Mouse (Mus musculus) hindlimb bud, embryonic 11.5 days (tissue): ENCODE data around the gene Anp32a.

ENCODE experiments used
- DNase-seq: peaks from one replicate; pipeline ENCODE4 v3.0.0-alpha.2; 2012; ENCODE audit warnings: low read depth, low spot score; ENCODE audit errors: extremely low spot score

Gene Anp32a

DNA sequence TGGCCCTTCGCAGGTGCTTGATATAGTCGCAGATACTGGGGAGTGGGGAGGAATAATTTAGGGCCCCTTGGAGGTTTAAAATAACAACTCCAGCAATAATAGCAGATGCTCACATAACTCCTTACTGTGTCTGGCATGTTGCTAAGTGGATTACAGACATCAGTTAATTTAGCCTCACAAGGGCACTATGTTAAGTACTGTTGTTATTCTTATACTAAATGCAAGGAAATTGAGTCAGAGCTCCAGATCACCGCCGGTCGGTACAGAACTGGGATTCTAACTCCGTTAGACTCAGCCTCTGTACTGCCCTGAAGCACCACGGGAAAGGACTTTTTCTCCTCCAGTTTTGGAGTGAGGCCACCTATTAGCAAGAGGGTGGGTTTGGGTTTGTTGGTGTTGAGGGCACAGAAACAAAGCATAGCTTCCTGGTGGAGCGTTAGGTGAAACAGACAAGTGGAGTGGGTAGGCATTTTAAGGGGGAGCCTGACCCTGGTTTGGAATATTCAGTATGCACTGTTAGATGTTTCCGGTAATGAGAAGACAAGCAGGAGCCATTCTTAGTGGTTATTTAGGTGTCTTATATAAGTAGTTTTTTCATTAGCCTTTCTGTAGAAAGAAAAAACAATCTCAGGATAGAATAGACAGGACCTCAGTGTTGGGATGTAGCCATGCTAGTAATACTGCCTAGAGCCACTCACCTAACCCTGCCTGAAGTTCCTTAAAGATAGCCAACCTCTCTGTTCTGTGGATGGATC is 4.7 kb downstream of the Anp32a start:
- DNase-seq = no peak

DNA sequence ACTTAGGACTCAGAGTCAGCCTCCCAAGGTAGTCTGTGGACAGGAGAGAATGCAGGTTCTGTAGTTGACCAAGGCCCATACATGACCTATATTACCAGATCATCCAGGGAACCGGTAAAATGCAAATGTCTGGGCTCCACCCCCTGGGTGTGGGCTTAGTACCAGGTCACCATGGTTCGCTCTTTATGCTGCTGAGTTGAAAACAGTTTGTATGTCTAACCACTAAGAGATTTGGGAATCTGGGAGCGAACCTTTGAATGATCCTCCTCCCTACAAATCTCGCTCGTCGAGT is 5.2 kb downstream of the Anp32a start:
- DNase-seq = no peak

DNA sequence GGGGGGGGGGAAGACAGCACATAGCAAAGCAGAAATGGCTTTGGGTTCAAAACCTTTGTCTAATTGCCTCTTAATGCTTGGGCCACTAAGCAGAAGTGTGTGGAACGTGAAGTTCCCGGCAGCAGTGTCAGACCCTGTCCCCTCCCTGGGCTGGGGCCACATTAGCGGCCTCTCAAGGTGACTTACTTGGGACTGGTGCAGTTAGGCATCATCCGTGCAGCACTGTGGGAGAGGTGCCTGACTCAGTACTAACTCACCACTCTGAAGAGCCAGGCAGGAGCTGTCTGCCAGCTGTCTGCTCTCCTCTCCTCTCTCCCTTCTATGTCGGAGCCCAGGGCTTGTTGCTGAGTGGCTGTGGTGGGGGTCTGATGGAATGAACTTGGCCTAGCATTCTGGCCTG is 6.1 kb downstream of the Anp32a start:
- no peak for DNase-seq

DNA sequence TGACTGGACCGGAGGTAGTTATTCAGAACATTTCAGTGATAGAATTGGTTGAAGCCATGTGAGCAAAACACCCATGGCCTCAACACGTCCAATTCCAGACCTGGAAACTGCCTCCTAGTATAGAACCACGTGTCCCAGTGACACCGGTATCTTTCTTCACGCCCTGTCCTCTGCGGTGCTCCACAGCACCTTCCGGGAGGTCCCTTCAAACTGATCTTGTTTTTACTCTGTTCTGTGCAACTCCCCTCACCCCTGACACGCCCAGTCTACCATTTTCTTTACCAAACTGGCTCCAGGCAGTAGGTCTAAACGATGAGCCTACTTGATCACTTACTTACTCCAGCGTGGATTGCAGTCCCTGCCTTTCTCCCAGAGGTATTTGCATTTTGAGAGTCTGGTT is 7.0 kb downstream of the Anp32a start:
- no peak for DNase-seq

- no peak for DNase-seq
Measured at GRCm38 (mm10) chr9:62348467-62348985, 7.4 kb downstream of the Anp32a start.

GRCm38 (mm10) chr9:62349250-62349649 is 8.2 kb downstream of the Anp32a start:
- DNase-seq = no peak

DNA sequence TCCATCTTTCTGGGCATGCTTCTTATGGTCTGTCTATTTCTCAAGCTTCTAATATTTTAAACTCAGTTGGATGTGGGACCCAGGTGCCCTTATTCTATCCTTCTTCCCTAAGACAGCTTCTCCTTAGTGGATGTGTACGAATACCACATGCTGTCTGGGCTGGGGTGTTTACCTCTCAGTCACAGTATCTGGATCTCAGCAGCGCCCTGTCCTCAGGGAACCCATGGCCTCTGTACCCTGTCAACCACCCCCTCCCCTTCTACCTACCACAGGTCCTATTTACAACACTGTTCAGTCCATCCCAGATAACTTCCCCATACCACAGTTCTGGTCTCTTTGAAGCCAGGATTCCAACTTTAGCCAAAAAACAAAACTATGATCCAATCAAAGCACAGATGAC is 9.6 kb downstream of the Anp32a start:
- no peak for DNase-seq

GRCm38 (mm10) chr9:62351200-62351599 is 10.1 kb downstream of the Anp32a start:
- no peak for DNase-seq

DNA sequence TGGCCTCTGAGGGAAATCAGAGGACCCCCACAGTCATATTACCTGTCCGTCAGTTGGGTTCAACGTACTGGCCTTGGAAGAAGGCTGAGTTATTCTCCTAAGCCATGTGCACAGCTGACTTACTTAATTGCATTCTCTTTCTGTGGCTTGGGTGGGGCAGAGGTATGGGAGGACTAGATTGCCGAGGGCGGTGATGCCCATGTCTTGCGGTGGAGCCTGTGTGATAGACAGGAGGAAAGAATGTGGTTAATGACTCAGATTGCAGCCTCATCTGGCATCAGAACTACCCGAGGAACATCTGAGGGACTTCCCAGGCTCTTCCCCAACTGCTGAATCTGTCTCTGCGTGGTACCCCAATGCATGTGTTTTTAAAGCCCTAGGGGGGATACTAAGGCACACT is 12.7 kb downstream of the Anp32a start:
- DNase-seq = no peak

GRCm38 (mm10) chr9:62354838-62355719 is 14.0 kb downstream of the Anp32a start:
- no peak for DNase-seq

- no peak for DNase-seq
Measured at GRCm38 (mm10) chr9:62355763-62356162, 14.7 kb downstream of the Anp32a start.

- no peak for DNase-seq
Measured at GRCm38 (mm10) chr9:62357593-62357992, 16.5 kb downstream of the Anp32a start.

DNA sequence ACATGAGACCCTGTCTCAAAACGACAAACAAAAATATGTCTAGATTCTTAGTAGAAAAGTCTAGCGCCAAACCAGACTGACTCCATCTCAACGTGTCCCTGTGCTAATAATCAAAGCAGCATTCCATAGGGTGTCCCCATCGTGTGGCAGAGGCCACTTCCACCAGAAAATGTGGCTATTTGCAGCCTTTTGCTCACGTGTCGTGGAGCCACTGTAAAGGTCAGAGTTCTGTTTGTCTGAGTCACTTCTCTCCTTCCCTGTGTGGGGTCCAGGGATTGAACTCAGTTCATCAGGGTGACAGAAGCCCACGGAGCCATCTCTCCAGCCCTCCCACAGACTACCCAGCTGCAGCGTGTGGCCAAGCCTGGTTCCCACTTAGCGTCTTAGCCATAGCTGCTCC is 17.8 kb downstream of the Anp32a start:
- no peak for DNase-seq

DNA sequence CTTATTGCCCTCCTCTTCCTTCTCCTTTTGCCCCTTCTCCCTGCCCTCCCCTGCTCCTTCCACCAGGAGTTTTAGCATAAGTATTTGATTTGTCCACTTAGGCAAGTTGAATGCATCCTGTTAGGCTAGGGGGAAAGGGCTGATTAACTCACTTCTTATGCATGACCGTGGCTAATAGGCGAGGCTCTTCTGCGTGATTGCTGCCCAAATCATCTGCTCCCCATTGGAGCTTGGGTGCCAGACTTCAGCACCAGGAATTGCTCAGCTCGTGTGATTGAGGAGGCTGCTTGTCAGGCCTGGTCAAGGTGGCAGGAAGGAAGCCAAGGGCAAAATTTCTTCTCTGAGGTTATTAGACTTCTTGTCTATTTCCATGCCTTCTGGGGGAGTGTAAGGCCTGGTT is 19.8 kb downstream of the Anp32a start:
- no peak for DNase-seq

GRCm38 (mm10) chr9:62362835-62363385 is 21.8 kb downstream of the Anp32a start:
- no peak for DNase-seq

DNA sequence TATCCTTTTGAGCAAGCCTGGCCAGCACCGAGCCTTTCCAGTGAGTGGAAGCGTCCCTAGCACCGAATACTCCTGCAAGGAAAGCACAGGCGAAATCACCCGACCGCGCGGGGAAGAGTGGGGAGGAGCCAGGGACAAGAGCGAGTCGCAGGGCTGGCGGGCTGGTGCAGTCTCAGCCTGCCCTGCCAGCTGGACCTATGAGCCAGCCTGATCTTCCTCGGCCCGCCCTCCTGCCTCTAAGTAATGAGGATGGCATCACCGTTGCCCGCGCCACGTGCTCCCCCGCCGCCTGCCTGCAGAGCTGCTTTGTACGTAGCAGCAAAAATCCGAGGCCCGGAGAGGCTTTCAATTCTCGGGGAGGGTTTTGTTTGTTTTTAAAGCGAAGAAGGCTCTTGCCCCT is 22.5 kb downstream of the Anp32a start:
- DNase-seq = no peak

GRCm38 (mm10) chr9:62364216-62364615 is 23.1 kb downstream of the Anp32a start:
- no peak for DNase-seq

DNA sequence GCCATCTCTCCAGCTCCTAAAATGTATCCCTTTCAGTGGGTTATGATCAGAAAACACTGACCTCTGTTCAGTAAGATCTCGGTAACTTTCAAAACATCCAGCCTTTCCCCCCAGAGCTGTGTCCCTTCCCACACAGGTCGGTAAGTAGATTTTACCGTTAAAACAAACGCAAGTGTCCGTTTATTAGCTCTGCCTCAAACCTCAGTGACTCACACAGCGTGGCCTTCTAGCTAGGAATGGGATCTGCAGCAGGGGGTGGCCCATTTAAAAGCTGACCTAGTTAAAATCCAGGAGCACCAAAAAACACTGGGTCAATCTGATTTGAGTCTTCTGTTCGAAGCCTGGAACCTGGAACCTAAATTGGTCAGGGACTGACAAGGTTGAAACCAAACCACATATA is 23.7 kb downstream of the Anp32a start:
- no peak for DNase-seq

GRCm38 (mm10) chr9:62365326-62366080 is 24.4 kb downstream of the Anp32a start:
- no peak for DNase-seq

DNA sequence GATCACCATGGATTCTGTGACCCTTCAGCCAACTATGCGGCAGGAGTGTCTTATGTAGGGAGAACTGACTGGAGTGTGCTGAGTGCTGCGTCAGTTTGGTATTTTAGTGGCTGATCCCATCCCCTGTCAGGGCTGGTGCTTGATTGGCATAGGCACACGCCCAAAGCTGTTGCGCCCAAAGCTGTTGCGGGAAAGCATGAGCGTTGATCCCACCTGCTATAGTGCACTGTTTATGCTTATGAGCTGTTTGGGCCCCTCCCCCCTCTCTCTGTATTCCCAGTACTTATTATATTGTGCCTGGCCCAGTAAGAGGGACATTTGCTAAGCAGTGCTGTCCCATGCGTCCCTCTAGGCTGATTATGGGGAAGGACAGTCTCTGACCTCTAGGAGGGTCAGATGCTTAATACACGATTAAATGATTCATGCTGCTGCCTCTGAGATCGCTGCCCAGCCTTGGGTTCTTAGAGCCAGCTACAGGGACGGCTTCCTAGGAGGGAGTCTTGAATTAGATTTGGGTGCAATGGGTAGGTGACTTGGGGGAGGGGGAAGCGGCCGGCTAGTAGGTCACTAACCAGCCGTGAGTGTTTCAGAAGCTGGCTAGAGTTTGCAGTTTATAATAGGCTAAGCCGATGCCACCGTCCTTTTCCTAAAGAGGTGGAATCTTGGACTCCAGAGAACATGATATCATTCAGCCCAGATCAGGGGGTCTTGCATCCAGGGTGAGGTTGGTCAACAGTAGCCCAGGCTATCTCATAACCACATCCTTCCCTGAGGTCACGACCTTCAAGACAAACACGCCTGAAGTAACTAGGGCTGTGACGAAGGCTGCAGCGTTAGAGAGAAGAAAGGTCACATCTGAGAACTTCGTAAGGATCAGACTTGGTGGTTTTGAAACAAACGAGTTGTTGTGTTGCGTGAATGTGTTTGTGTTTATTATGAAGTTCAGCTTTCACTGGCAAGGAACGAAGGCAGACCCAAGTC is 25.7 kb downstream of the Anp32a start:
- DNase-seq = no peak
